Mouse (Mus musculus): ENCODE data around the gene Cped1.
A peak's percentile ranks its signal among the peaks of the same experiment; 100 is the strongest.
"Not testable (repeated sequence)": the region's sequence is repeated elsewhere in the genome, so short reads cannot be mapped to it uniquely, and the experiment has no call there.

Cped1 gene

DNA sequence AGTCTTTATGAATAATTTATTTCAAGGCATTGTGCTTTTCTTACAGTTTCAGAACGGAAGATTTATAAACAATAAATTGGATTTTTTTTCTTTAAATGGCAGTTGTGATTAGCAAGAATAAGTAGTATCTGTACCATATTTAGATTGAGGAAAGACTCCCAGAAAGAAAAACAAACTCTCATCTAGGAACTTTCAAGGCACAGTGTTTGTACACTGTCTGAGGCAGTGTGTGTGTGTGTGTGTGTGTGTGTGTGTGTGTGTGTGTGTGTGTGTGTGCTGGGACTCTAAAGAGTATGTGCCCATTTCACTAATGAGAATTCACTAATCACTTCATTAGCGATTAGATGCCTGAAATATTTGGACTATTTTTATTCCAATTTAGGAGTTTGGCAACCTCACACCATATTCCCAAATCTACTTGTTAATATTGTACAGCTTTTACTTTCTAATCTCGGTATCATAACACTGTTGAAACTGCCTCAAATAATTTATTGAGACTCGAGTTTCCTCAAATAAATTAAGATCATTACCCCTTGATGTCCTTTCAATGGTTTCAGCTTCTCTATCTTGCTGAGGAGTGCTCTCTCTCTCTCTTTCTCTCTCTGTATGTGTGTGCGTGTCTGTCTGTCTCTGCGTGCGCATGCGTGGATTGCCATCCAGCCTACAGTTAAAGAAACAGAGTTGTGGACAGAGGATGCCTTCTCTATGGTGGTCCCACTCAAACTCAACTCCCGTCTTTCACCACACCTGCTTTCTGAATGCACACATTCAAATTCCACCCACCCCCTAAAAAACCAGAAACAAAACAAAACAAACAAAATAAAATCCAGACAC is 41.3 kb downstream of the Cped1 start:
- no peak for DNase-seq (ENCODE audit: low spot score)

- DNase-seq (ENCODE audit: low spot score) = no peak
Measured at GRCm38 (mm10) chr6:22027854-22028253, 42.1 kb downstream of the Cped1 start.

DNA sequence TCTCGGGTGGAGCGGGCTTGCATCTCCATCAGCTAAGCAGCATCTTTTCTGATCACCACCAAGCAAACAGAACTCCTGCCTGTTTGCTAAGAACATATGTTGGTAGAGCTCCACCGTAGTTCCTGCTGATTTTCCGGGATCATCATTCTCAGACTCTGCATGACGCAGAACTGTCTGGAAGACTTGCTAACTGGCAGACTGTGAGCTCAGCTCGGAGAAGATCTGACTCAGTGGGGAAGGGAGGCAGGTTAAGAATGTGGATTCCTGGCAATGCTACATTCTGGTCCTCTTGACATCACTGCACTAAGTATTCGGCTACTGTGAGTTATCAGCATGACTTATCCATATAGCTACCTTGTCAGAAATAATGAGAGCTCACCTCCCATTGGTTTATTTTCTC is 44.7 kb downstream of the Cped1 start:
- DNase-seq (ENCODE audit: low spot score) = no peak

GRCm38 (mm10) chr6:22033188-22033587 is 47.5 kb downstream of the Cped1 start:
- peak; percentile 72 for DNase-seq (ENCODE audit: low spot score)

- DNase-seq (ENCODE audit: low spot score) = peak; percentile 29
Measured at GRCm38 (mm10) chr6:22035408-22035807, 49.7 kb downstream of the Cped1 start.

DNA sequence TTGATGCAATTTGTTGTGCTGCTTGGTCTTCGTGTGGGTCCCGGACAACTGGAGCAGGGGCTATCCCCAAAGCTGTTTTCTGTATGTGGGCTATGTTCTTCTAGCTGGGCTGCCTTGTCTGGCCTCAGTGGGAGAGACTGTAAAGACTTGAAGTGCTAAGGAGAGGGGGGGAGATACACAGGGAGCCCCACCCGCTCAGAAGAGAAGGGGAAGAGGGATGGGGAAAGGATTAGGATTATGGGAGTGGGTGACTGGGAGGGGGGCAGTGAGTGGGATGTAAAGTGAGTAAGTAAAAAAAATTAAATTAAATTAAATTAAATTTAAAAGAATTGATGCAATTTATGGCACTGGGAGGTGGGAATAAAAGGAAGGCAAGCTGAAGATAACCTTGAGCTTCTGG is 50.2 kb downstream of the Cped1 start:
- no peak for DNase-seq (ENCODE audit: low spot score)

DNA sequence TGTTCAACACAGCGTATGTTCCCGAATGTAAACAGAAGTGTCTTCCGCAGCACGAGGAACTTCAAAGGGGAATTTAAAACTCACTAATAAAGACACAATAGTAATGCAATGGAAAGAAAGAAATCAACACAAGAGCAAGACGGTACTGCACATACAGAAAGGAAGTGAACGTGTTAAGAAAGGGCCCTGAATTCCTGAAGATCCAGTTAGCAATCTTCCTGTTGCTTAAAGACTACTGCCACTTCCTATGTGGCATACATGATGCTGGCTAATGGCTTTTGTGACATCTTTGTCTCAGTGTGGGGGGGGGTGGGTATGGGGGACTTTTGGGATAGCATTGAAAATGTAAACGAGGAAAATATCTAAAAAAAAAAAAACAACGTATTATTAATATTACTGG is 50.7 kb downstream of the Cped1 start:
- no peak for DNase-seq (ENCODE audit: low spot score)

GRCm38 (mm10) chr6:22036911-22037310 is 51.2 kb downstream of the Cped1 start:
- DNase-seq (ENCODE audit: low spot score) = no peak

GRCm38 (mm10) chr6:22037441-22038050 is 51.8 kb downstream of the Cped1 start:
- DNase-seq (ENCODE audit: low spot score) = no peak

GRCm38 (mm10) chr6:22039666-22040065 is 54.0 kb downstream of the Cped1 start:
- DNase-seq (ENCODE audit: low spot score) = not testable (repeated sequence)

GRCm38 (mm10) chr6:22044880-22045605 is 59.3 kb downstream of the Cped1 start:
- DNase-seq (ENCODE audit: low spot score) = peak; percentile 32

GRCm38 (mm10) chr6:22047101-22047500 is 61.4 kb downstream of the Cped1 start:
- DNase-seq (ENCODE audit: low spot score) = no peak

GRCm38 (mm10) chr6:22049093-22049492 is 63.4 kb downstream of the Cped1 start:
- DNase-seq (ENCODE audit: low spot score) = peak; percentile 24

DNA sequence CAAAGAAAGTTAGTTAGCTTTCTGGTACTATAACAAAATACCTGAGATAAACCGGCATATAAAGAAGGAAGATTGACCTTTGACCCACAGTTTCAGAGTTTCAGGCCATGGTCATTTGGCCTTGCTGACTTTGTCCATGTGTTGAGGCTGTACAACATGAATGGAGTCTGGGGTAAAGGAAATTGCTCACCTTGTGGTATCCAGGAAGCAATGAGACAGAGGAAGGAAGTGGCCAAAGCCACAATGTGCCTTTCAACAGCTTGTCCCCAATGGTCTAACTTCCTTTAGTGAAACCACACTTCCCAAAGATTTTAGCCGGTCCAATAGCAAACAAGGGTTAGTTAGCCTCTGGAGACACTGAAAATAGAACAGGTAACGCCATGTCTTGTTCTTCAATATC is 65.8 kb downstream of the Cped1 start:
- no peak for DNase-seq (ENCODE audit: low spot score)

- DNase-seq (ENCODE audit: low spot score) = no peak
Measured at GRCm38 (mm10) chr6:22053014-22053413, 67.3 kb downstream of the Cped1 start.

DNA sequence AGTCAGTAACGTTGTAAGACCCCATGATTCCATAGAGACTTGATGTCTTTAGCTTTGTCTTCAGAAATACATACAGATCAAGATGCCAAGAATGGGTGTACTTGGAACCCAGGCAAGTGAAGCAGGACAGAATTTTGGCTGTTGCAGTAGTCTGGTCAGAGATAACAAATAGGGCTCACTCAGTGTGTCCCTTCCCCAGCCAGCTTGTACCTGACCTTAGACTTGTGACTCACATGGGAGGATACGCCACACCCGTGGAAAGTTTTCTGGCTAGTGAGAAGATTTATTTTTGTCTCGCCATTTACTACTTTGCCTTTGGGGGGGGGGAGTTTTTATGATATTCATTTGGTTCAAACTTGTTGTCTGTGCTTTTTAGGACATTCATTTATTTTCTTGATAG is 78.6 kb downstream of the Cped1 start:
- no peak for DNase-seq (ENCODE audit: low spot score)

DNA sequence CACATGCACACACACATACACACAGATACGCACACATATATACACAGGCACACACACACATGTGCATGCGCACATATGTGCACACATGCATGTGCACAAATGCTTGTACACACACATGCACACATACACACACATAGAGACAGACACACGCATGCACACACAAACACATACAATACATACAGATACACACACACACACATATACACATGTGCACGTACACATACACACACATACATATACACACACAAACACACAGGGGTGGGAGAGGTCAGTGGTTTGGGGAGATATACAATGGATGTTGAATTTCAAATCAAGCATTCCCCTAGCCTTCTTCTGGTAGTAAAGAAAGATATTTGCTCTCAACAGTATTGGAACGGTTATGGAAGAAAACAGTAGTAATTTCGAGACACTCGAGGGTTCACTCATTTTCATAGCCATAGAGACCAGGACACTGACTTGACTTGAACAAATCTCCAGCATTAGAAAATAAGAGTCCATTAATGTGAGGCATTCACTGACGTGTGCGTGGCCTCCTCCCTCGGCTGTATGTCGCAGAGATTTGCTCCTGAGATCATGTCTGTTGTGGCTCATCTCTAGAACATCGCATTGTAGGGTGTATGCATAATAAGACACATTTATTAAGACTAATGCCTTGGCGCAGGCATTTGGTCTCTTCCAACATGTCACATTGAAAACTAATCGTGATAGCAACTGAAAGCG is 85.0 kb downstream of the Cped1 start:
- no peak for DNase-seq (ENCODE audit: low spot score)

- no peak for DNase-seq (ENCODE audit: low spot score)
Measured at GRCm38 (mm10) chr6:22071323-22071840, 85.7 kb downstream of the Cped1 start.

GRCm38 (mm10) chr6:22072737-22073136 is 87.0 kb downstream of the Cped1 start:
- no peak for DNase-seq (ENCODE audit: low spot score)

GRCm38 (mm10) chr6:22074232-22075083 is 88.7 kb downstream of the Cped1 start:
- no peak for DNase-seq (ENCODE audit: low spot score)

GRCm38 (mm10) chr6:22078686-22079264 is 93.1 kb downstream of the Cped1 start:
- no peak for DNase-seq (ENCODE audit: low spot score)

All from lung, postnatal 25 days (tissue).